Mouse (Mus musculus) stomach, postnatal 0 days (tissue): ENCODE measurements around the gene Plekhg2. TPM values are rescaled to one million over a fixed set of nuclear protein-coding genes. Genes with fewer than 3 reads are reported as not detected.

Experiments
- ATAC-seq: fragments of 200-750 bp; cut with Nextera tagmentation; 2 replicates; pipeline ENCODE4 v1.8.0; 2017; ENCODE audit not compliant: low FRiP score, low TSS enrichment
- DNase-seq: peaks from one replicate; pipeline ENCODE4 v3.0.0-alpha.2; 2016; ENCODE audit warnings: low spot score
- H3K27ac ChIP-seq: fragments of 300-500 bp; sonication (generic); replicated peaks from 2 replicates; pipeline ENCODE4 v1.5.1; 2014; ENCODE audit warnings: mild to moderate bottlenecking, control low read depth
- H3K27me3 ChIP-seq: fragments of 300-500 bp; sonication (generic); 2 replicates; pipeline ENCODE4 v1.6.1; 2014; ENCODE audit warnings: low read length; ENCODE audit not compliant: control insufficient read depth, insufficient read depth
- H3K36me3 ChIP-seq: fragments of 300-500 bp; sonication (generic); 2 replicates; pipeline ENCODE4 v1.6.1; 2014; ENCODE audit warnings: low read length, mixed read lengths; ENCODE audit not compliant: control insufficient read depth, insufficient read depth
- H3K4me1 ChIP-seq: fragments of 300-500 bp; sonication (generic); replicated peaks from 2 replicates; pipeline ENCODE4 v1.6.1; 2014; ENCODE audit warnings: antibody characterized with exemption; ENCODE audit not compliant: control insufficient read depth, insufficient read depth
- H3K4me2 ChIP-seq: fragments of 300-500 bp; sonication (generic); replicated peaks from 2 replicates; pipeline ENCODE4 v1.6.1; 2014; ENCODE audit warnings: low read depth, mild to moderate bottlenecking, control low read depth, moderate library complexity
- H3K4me3 ChIP-seq: fragments of 300-500 bp; sonication (generic); 2 replicates; pipeline ENCODE4 v1.5.1; 2014; ENCODE audit warnings: low read depth, low read length, control low read depth
- H3K9ac ChIP-seq: fragments of 300-500 bp; sonication (generic); 2 replicates; pipeline ENCODE4 v1.6.1; 2014; ENCODE audit warnings: mild to moderate bottlenecking, low read length, control low read depth, mixed read lengths
- H3K9me3 ChIP-seq: fragments of 300-500 bp; sonication (generic); 2 replicates; pipeline ENCODE4 v1.6.1; 2016; ENCODE audit warnings: low read length; ENCODE audit not compliant: control insufficient read depth
- CTCF ChIP-seq: IDR thresholded peaks from 2 replicates; pipeline ENCODE4 v1.5.1; 2016; ENCODE audit warnings: antibody characterized with exemption, low read depth, mild to moderate bottlenecking, moderate library complexity
- EP300 ChIP-seq: optimal IDR thresholded peaks from 2 replicates; pipeline ENCODE3; 2016; ENCODE audit warnings: antibody characterized with exemption
- WGBS: fragments of 180-500 bp; shearing (Covaris S2); extraction: QIAGEN DNeasy Blood & Tissue Kit; methylation state at CpG from one replicate; pipeline ENCODE4 v1.1.7; 2014; 5-methylcytosine and 5-hydroxymethylcytosine counted together
- polyA plus RNA-seq: library from polyadenylated mRNA; unstranded; fragments of >200 nt; fragmentation: Nextera tagmentation; extraction: Ambion mirVana; gene quantifications from 2 replicates; pipeline ENCODE4 v1.2.1, GENCODE M21; 2015

The Plekhg2 gene
- polyA plus RNA-seq, 1 experiment from 2014 or later, result 13.4 TPM

- TF ChIP-seq CTCF (no peak), EP300 (peak; percentile 77)
- Histone ChIP-seq H3K4me1 (peaks cover 9% of the 10 kb centered on the region), H3K36me3 (peaks cover 20% of the 10 kb centered on the region), H3K9me3 (no peaks in the 10 kb centered on the region), H3K9ac (peak overlapping the region; percentile 48), H3K4me2 (peak overlapping the region; percentile 15), H3K4me3 (no peak overlapping the region), H3K27me3 (no peaks in the 10 kb centered on the region), H3K27ac (peak overlapping the region; percentile 87)
- ATAC-seq (peak; percentile 75), DNase-seq (peak; percentile 51)
- WGBS, result under 1% methylated on average over 5 of the region's 5 CpGs
Observed at GRCm38 (mm10) chr7:28357984-28358383, 14.4 kb downstream of the Plekhg2 start.

- Histone ChIP-seq H3K27me3 (no peaks in the 10 kb centered on the region), H3K4me2 (0 out of 2 replicates have a peak overlapping the region, but pooled peaks have one; percentile 17), H3K27ac (peak overlapping the region; percentile 87), H3K9ac (no peak overlapping the region), H3K36me3 (peaks cover 18% of the 10 kb centered on the region), H3K4me1 (peaks cover 9% of the 10 kb centered on the region), H3K4me3 (no peak overlapping the region), H3K9me3 (no peaks in the 10 kb centered on the region)
- TF ChIP-seq EP300 (no peak), CTCF (0 out of 2 replicates have a peak, but pooled peaks have one; percentile 10)
- DNase-seq (peak; percentile 46), ATAC-seq (peak; percentile 38)
- WGBS, result 10% methylated on average over 5 of the region's 5 CpGs
Observed at GRCm38 (mm10) chr7:28356981-28357380, 15.4 kb downstream of the Plekhg2 start.

- Histone ChIP-seq H3K4me2 (no peak overlapping the region), H3K27me3 (no peaks in the 10 kb centered on the region), H3K9ac (no peak overlapping the region), H3K36me3 (peaks cover 14% of the 10 kb centered on the region), H3K4me3 (no peak overlapping the region), H3K4me1 (peaks cover 9% of the 10 kb centered on the region), H3K9me3 (no peaks in the 10 kb centered on the region), H3K27ac (no peak overlapping the region)
- DNase-seq (no peak), ATAC-seq (no peak)
- TF ChIP-seq EP300 (no peak), CTCF (no peak)
- WGBS, result 88% methylated on average over 3 of the region's 3 CpGs
Observed at GRCm38 (mm10) chr7:28355221-28355620, 17.2 kb downstream of the Plekhg2 start.

- H3K9me3 ChIP-seq, result no peaks in the 10 kb centered on the region
- no peak overlapping the region for H3K4me3 ChIP-seq
- ATAC-seq, result no peak
- TF ChIP-seq EP300 (no peak), CTCF (no peak)
- peaks cover 12% of the 10 kb centered on the region for H3K4me1 ChIP-seq
- H3K9ac ChIP-seq, result no peak overlapping the region
- peaks cover 9% of the 10 kb centered on the region for H3K36me3 ChIP-seq
- WGBS, result 92% methylated on average over 3 of the region's 3 CpGs
- H3K4me2 ChIP-seq, result no peak overlapping the region
- no peak for DNase-seq
- no peaks in the 10 kb centered on the region for H3K27me3 ChIP-seq
- no peak overlapping the region for H3K27ac ChIP-seq
Observed at GRCm38 (mm10) chr7:28354596-28354995, 17.8 kb downstream of the Plekhg2 start.

GRCm38 (mm10) chr7:28354113-28354581 lies 18.3 kb downstream of the Plekhg2 start:
- TF ChIP-seq CTCF (no peak), EP300 (no peak)
- 87% methylated on average over 3 of the region's 3 CpGs for WGBS

GRCm38 (mm10) chr7:28353267-28353666 lies 19.1 kb downstream of the Plekhg2 start:
- H3K4me1 ChIP-seq, result peaks cover 12% of the 10 kb centered on the region
- ATAC-seq (no peak), DNase-seq (peak; percentile 56)
- H3K27me3 ChIP-seq, result no peaks in the 10 kb centered on the region
- peak; percentile 58 for TF ChIP-seq CTCF
- TF ChIP-seq EP300, result no peak
- H3K4me2 ChIP-seq, result no peak overlapping the region
- 74% methylated on average over 2 of the region's 2 CpGs for WGBS
- peaks cover 7% of the 10 kb centered on the region for H3K36me3 ChIP-seq
- no peak overlapping the region for H3K9ac ChIP-seq
- H3K4me3 ChIP-seq, result no peak overlapping the region
- H3K27ac ChIP-seq, result no peak overlapping the region
- H3K9me3 ChIP-seq, result no peaks in the 10 kb centered on the region

More at GRCm38 (mm10) chr7:28354113-28354581, 18.3 kb downstream of the Plekhg2 start:
- H3K9ac ChIP-seq, result no peak overlapping the region
- H3K4me2 ChIP-seq, result no peak overlapping the region
- ATAC-seq (no peak), DNase-seq (no peak)
- no peaks in the 10 kb centered on the region for H3K27me3 ChIP-seq
- H3K36me3 ChIP-seq, result peaks cover 7% of the 10 kb centered on the region
- no peak overlapping the region for H3K27ac ChIP-seq
- no peak overlapping the region for H3K4me3 ChIP-seq
- no peaks in the 10 kb centered on the region for H3K9me3 ChIP-seq
- H3K4me1 ChIP-seq, result peaks cover 12% of the 10 kb centered on the region
